Mouse (Mus musculus) cerebellum, adult 2 months (tissue): ENCODE results near the gene Cmah.

ENCODE experiments used
- CTCF ChIP-seq: fragments of 200-500 bp; IDR thresholded peaks from 2 replicates; pipeline ENCODE4 v1.5.1; 2011; ENCODE audit warnings: low read depth, mild to moderate bottlenecking, control low read depth, low read length, moderate library complexity, borderline replicate concordance; ENCODE audit not compliant: insufficient read depth
- POLR2A ChIP-seq: fragments of 200-500 bp; IDR thresholded peaks from 2 replicates; pipeline ENCODE4 v1.6.1; 2011; ENCODE audit warnings: low read length, control low read depth, borderline replicate concordance; ENCODE audit not compliant: insufficient read depth

GRCm38 (mm10) chr13:24487546-24487945, 160.3 kb downstream of the Cmah start:
- TF ChIP-seq CTCF, result no peak
- TF ChIP-seq POLR2A, result no peak
